Mouse (Mus musculus): ENCODE measurements around the gene Auts2.

The Auts2 gene

DNA sequence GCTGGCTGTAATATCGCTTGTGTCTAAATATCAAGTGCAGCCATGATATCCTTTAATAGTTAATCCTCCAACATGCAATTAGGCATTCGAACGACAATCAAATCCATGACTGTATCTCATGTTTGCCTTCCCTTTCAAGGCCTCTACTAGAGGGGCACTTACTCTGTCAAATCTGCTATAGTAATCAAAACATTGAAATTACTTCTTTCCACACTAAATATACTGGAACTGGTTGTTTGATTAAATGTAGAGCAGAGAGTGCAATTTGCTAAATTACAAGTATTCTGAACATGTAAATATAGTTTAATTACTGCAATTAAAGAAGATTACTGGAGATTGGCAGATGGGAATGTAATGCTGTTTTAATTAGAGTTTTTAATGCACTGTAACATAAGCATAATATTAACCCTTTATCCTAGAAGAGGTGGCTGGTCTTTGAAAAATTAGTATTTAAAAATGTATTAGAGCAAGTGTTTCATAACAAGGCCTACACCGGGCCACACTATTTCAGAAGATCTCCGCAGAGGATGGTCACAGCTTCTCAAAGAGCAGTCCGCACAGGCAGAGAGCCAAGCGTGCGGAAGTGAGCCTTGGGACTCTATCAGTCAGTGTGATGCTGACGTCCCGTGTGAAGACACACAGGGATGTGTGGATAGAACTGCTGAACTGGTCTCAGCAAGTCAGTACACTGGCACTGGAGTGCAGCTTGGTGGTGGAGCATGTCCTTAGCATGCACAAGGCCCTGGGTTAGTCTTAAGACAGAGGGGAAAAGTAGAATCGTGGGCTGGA lies 673.2 kb downstream of the Auts2 start:
- DNase-seq: no peak

DNA sequence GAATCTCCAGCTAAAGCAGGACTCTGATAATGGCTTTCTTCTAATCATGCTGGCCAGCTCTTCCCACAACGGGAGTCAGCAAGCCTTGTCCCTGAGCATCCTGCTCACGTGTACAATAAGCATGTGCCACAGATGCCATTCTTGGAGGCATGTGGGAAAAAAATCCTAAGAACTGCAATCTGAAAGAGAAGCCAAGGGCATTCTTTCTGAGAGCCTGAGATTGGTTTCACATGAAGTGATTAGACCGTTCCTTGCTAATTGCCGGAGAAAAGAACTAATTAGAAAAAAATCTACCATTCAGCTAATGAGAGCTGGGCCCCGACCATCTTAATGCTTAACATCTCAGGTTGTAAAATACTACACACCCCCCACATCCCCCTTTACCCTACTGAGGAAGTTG lies 677.9 kb downstream of the Auts2 start:
- DNase-seq: no peak

DNA sequence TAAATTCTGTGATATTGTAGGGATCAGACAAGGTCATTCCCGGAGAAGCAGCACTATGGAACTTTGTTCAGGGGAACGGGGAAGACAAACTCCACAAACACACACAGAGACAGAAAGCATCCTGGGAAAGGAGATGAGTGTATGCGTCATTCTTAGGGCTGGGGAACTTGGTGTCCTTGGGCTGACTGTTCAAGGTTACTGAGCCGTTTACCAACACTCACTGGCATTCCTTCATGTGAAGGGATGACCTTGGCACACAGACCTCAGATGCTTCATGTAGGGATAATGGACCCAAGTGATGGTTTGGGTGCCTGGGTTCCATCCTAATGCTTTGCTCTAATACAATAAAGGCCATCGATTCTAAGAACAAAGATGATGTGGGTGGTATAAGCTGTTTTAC lies 685.2 kb downstream of the Auts2 start:
- DNase-seq: no peak

DNA sequence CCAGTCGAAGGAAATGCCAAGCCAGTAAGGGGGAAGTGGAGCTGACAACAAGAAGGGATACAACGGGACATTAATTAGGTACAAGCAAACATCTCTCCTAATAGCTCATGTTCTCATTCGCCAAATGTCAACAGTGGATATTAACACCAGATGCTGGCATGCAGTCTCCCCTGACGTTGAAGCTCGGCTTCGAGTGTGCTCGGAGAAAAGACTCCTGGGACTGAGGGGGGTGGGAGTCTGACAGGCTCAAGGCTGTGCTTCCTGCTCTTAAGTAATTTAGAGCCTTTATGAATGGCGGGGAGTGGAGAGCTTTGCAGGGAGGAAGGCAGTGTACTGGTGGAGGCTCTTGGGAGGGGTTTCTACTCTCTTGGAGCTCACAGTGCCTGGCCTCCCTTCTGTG lies 687.8 kb downstream of the Auts2 start:
- peak; percentile 32 for DNase-seq

DNA sequence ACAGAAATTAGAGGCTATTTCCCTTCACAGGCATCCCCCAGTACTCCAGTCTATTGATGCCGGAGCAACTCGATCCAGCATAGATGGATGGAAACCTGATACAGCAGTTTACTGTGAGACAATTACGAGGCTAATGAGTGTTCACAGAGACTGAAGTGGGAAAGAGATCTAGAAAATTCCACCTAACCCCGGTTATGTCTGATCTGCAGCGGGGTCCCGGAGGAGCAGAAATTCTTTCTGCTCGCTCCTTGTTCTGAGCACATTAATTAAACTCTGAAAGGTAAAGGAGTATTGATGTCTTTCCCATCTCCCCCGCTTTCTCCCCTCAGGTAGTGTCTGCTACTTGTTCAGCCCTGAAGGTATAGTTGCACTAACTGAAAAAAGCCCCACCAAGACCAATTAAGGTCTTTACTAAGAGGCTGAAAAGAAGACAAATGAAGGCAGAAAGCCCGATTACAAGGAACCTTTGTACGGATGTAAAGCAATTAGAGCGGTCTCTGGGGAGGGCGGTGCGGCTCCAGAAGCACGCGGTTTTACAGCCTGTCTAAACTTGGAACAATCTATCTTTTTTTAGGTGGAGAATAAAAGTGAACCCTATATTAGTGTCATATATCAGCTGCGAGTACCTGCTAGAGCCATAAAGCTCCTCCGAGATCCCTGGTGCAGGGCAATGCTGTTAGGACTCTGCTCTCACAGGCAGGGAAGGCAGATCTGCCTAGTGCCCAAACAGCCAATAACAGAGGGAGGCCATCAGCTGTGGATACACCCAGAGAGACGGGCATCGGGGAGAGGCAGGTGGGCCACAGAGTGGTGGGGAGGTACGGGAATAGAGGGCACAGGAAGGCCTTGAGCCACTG lies 691.3 kb downstream of the Auts2 start:
- DNase-seq: no peak

DNA sequence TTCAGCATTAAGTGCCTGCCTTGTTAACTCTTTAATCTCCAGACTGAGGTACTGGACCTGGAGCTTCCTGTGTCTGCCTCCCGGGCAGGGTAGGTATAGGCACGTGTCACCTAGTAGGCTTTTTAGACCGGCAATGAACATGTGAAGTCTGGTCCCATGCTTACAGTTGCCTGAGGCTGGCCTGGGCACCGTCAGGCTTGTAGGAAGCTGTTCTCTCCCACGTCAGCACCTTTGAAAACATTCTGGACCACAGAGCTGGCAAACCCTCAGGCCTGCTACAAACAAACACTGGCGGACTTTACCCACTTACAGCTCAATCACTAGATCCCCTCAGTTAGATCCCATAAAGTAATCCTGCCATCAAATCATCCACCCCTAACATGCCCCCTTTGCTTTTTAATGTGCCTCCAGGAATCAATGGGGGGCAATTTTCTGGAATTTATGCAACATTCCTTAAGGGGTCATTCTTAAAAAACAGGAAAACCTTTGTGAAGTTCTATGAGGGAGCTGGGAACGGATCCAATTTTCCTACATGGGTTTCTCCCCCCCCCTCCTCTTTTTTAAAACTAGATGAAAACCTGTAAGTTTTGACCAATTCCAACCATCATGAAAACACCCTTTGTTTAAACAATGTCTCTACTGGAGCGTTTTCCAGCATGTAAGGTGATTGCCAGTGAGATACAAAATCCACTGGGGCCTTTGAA lies 692.4 kb downstream of the Auts2 start:
- no peak for DNase-seq

DNA sequence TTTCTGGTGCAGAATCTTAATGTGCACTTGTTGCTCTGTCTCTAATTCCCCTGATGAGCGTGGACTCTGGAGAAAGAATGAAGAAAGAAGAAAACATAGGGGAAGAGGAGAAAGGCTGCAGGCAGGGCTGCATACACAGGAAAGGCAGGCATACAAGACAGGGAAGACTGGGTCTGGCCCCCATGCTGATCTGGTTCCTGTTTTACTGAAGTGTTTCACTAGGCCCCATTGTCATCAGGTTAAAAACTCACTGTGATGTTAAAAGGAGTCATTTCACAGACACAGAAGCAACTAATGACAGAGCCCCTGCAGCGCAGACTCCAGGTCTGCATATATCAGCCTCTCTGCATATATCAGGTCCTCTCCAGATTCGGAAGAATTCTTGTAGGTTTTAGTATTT lies 693.5 kb downstream of the Auts2 start:
- DNase-seq: no peak

DNA sequence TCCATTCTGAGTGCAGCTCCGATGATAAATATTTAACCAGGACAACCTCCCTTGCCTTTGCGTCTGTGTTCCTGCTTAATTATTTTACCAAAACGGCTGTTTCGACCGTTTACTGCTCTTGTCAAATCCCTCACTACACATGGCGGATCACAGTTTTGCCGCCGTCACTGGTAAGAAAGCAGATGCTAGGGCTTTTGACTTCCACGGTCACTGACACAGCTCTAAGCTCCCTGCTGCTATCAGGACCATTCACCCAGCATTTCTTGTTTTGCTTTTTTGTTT lies 698.7 kb downstream of the Auts2 start:
- DNase-seq: no peak

DNA sequence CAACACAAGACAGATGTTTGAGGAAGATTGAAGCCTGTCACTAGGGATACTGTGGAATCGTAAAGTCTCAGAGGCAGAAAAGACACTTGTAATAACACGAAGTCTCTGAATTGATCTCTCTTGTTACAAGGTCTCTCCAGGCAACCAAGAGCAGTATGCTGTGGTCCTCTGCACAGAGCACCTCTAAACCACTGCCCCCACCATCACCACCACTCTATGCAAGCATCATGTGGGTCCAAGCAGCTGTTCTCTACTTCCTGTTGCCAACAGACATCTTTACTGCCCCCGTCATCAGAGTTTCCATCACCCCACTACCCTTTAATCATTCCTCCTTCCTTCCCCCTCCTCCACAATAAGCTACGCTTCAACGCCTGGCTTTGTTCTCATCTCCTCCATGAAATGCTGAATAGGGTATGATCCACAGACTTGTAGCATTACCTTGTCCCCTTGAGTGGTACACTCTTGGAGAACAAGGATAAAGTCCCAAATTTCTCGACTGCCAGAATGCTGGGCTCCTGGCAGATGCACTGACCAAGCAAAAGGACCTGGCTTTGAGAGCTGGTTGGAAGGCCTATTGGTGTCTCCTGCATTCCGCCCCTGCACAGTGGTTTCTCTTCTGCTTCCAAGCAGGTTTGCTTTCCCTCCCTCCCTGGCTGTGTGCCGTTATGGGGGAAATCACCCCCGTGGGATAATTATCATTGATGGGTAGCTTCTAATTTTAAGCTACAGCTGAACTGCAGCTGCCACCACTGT lies 699.2 kb downstream of the Auts2 start:
- no peak for DNase-seq

DNA sequence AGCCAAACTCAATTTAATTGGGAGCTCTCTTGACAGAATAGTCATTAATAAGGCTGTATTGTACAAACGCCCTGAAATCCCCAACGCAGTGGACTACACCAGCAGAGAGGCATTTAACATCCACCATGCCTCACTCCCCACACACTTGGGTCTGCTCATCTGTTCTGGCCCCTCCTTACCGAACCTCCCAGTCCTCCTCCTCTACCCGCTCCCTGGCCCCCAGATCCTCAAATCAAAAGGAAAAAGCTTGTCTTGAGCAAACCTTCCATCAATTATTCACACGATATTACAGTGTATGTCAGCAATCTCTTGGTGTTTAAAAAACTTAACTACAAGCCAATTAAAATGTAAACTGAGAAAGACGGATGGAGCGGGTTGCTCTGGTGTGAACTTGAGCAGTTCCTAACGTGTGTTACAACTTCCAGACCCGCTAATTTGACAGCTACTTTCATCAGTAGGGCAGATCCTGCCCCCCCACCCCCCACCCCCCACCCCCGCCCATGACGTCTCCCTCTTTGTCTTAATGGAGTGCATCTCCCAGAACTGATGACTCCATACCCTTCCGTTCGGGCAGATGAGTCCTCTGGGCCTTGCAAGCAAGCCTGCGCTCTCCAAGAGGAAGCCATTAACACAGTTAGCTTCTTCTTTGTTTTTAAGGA lies 703.4 kb downstream of the Auts2 start:
- DNase-seq: no peak

DNA sequence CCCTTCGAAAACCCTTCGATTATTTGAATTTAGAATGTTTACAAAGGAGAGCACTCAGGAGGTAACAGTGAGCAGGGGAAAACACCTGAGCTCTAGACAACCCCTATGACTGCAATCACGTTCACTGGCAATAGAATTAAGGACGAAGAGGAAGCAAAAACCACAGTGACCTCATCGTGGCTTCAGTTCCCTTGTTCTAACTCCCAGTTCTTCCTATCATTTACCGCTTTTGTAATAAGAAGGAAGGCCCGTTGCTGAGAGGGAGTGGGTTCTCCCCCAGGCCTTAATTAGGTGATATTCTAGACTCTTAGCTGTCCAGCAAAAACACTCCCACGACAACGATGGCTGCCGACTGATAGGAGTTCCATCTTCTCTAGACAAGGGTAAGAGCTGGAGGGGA lies 704.1 kb downstream of the Auts2 start:
- no peak for DNase-seq

DNA sequence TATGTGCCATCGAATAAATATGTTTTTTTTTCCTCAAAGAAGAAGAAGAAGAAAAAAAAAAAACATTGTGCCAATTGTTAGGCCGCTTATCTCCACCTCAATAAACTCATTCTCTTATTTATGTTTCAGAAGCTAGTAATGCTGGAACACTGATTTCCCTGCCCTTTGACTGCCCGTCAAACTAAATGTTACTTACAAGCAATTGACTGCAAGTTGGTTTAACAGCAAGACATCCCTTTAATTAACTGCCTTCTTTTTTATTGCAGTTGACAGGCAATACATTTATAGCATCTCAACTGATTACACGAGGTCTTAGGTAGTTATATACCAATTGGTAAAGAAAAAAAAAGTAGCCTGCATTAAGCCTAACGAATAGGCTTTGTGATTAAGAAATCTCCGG lies 705.1 kb downstream of the Auts2 start:
- no peak for DNase-seq

DNA sequence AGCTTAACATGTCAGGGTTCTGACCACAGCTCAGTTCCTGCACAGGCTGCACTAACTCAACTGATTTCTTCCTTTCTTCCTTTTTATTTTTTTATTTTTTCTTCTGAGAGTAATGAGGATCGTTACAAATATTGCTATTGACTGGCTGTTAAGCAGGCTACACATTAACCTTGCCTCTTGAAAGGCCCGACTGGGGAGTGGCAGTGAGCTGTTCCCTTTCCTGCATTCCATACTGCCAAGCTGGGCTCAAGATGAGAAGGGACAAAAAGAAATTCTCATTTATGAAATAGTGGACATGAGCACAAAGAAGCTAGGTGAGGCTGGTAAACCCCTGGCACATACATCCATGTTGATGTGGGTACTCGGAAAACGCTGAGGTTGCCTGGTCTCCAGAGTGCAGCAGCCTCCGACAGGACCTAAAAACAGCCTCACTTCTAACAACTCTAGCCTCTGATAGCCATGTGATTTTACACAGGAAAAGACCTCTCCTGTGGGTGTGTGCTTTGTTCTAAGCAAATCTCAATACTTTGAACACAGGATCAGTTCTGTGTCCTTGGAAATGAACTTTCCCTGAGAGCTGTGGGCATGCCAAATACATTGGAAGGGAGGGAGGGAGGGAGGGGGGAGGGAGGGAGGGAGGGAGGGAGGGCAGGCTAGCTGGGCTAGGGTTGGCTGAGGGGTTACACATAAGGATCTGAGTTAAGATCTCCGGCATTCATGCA lies 707.0 kb downstream of the Auts2 start:
- DNase-seq: no peak

DNA sequence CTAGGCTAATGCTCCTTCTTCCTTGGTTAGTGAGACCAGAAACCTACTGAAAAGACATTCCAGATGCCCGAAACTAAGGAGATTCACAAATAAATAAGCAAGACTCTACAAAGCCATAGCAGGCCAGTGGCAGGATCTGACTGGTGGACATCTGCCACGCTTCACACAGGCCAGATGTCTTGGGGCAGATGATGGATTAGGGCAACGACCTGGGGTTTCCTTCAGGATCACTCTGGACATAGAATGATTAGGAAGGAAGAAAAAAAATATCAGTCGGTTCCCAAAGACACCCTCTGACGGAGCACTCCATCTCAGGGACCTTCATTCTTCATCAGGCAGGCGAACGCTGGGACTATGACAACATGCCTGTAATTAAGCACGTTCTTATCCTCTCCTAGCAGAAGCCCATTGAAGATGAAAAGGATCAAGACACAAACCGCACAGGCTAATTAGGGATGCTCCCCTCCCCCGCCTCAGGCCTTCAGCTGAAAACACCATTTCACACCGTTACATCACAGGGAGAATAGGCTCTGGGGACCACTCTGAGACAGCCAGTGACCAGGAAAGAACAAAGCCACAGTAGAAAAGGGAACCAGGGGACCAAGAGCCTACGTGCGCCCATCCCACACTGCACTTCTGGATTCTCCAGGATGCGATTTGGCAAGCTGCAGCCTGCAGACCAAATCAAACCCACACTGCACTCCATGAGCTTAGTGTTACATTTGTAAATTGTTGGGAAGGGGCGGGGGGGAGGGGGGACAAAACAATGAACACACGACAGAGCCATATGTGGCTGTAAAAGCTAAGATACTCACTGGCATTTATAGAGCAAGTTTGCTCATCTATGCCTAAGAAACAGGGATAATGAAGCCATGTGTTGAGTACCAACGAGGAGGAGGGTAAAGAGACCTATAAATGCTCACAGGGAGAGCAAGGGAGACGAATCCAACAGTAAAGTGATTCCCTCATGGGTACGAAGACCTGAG lies 710.0 kb downstream of the Auts2 start:
- DNase-seq: no peak

DNA sequence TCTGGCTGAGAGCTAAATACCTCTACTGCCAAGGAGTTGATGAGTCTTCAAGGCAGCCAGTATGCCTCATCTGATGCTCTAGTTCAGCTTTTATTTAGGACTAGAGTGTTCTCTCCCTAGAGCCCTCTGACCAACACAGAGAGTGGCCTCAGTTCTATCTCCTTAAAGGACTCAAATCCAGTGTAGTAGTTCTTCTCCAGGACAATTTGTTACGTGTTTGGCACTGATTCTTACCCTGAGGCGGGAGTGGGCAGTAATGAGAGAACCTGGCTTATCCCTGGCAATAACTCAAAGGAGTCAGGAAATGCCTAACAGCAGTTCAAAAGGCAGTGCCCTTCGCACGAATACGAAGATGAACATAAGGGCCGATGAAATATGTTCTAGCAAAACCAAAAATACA lies 713.0 kb downstream of the Auts2 start:
- no peak for DNase-seq

DNA sequence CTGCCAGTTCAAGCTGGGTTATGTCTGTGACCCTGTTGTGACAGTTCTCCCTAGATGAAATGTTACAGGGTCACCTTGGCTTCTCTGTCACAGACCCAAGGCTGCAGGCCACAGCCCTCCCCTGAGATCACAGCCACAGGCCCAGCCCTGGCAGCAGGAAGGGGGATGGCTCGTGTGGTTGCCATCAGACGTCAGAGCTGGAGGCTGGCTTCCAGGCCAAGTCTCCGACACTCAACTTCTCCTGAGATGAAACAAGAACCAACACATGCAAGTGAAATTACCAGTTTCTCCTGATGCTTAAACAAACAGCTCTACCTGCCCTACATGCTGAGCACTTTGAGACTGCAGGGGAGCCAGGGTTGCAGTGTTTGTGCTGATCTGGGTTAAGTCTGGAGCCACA lies 713.9 kb downstream of the Auts2 start:
- DNase-seq: no peak

DNA sequence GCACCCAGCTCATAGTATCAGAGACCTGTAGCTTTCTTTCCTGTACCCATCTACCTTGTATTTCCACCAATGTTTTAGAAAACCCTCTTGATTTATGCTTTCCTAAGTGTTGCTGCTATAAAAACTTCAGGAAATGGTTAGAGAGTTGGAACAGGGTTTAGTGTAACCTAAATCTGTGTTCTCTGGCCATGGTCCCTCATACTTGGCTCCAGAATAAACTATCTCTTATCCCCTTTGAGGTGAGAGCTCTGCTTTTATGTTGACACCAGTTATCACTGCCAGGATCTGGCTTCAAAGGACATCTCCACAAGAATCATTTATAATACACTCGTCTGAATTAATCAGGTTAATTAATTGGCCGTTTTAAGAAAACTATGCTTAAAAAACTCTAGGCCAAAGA lies 714.5 kb downstream of the Auts2 start:
- DNase-seq: no peak

DNA sequence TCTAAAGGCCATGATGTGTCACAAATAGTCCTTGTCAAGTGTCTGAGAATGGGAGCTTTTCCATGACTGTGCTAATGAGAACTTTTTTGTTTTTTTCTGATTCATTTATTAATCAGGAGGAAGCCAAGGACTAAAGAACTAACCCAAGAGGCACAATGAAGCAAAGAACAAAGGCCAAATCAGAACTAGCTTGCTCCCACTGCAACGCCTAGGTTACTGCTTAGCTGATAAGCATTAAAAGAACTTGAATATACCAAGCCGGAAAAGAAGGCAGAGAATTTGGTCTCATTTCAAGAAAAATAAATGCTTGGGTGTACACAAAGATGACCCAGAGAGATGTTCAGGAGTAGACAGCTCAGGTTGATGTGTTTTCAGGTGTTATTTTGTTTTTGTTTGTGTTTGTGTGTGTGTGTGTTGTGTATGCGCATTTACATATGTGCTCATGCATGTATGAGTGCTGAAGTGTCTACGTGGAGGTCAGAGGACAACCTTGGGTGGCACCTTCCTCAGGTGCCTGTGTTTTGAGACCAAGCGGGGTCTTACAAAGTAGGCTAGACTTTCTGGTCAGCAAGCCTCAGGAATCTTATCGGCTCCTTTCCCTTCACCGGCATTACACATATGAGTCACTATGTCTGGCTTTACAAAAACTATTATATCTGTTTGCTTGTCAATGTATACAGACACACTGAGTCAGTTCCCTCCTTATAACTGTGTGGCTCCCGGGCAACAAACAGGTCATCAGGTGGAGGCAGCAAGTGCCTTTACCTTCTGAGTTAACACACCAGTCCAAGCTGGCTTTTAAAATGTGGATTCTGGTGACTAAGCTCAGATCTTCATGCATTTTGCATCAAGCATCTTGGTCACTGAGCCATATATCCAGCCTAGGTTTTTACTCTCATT lies 716.5 kb downstream of the Auts2 start:
- DNase-seq: no peak

DNA sequence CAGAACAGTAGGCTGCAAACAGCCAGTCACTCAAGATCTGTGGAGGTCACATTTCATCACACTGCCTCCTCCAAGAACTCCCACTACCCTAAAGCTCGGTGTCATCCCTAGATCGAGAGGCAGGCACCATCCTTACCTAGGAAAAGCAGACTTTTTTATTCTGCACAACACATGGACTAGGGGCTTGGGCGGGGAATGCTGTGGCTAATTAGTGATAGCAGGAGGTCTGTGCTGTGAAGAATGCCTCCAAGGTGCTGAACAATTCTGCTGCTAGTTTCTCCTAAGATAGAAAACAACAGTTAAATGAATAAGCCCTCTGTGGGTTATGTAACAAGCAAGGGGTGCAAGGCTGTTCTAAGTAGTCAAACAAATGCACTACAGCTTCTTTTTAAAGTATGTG lies 717.7 kb downstream of the Auts2 start:
- DNase-seq: peak; percentile 26
